Mouse (Mus musculus): ENCODE data around the gene Pde2a.

Pde2a gene

GRCm38 (mm10) chr7:101403831-101404230 lies 17.7 kb upstream of the Pde2a start:
- no peak for DNase-seq (ENCODE audit: low spot score)

GRCm38 (mm10) chr7:101410267-101410936 lies 11.1 kb upstream of the Pde2a start, which contains the start of gene Gm45837:
Gene Gm45837 (plus strand): TSS chr7:101410886.
- no peak for DNase-seq (ENCODE audit: low spot score)

GRCm38 (mm10) chr7:101412796-101413195 lies 8.7 kb upstream of the Pde2a start:
- DNase-seq (ENCODE audit: low spot score), result peak; percentile 96

GRCm38 (mm10) chr7:101414209-101414608 lies 7.3 kb upstream of the Pde2a start:
- no peak for DNase-seq (ENCODE audit: low spot score)

GRCm38 (mm10) chr7:101414661-101415511 lies 6.6 kb upstream of the Pde2a start:
- DNase-seq (ENCODE audit: low spot score), result peak; percentile 42

GRCm38 (mm10) chr7:101415512-101416100 lies 5.9 kb upstream of the Pde2a start:
- DNase-seq (ENCODE audit: low spot score), result no peak

GRCm38 (mm10) chr7:101416391-101416790 lies 5.1 kb upstream of the Pde2a start:
- DNase-seq (ENCODE audit: low spot score), result no peak

- DNase-seq (ENCODE audit: low spot score), result peak; percentile 62
Measured at GRCm38 (mm10) chr7:101419013-101419770, 2.3 kb upstream of the Pde2a start.

- peak; percentile 67 for DNase-seq (ENCODE audit: low spot score)
Measured at GRCm38 (mm10) chr7:101422069-101422468, 578 bp downstream of the Pde2a start.

- no peak for DNase-seq (ENCODE audit: low spot score)
Measured at GRCm38 (mm10) chr7:101422646-101423045, 1.2 kb downstream of the Pde2a start.

GRCm38 (mm10) chr7:101423970-101424369 lies 2.5 kb downstream of the Pde2a start:
- DNase-seq (ENCODE audit: low spot score), result peak; percentile 38

GRCm38 (mm10) chr7:101426692-101427091 lies 5.2 kb downstream of the Pde2a start:
- no peak for DNase-seq (ENCODE audit: low spot score)

GRCm38 (mm10) chr7:101427736-101428135 lies 6.2 kb downstream of the Pde2a start:
- peak; percentile 75 for DNase-seq (ENCODE audit: low spot score)

- no peak for DNase-seq (ENCODE audit: low spot score)
Measured at GRCm38 (mm10) chr7:101435038-101435437, 13.5 kb downstream of the Pde2a start.

GRCm38 (mm10) chr7:101437876-101438275 lies 16.4 kb downstream of the Pde2a start:
- peak; percentile 72 for DNase-seq (ENCODE audit: low spot score)

- no peak for DNase-seq (ENCODE audit: low spot score)
Measured at GRCm38 (mm10) chr7:101443093-101443492, 21.6 kb downstream of the Pde2a start.

GRCm38 (mm10) chr7:101444211-101444610 lies 22.7 kb downstream of the Pde2a start:
- no peak for DNase-seq (ENCODE audit: low spot score)

- no peak for DNase-seq (ENCODE audit: low spot score)
Measured at GRCm38 (mm10) chr7:101449855-101450254, 28.4 kb downstream of the Pde2a start.

GRCm38 (mm10) chr7:101450422-101451401 lies 29.2 kb downstream of the Pde2a start:
- DNase-seq (ENCODE audit: low spot score), result peak; percentile 94

- no peak for DNase-seq (ENCODE audit: low spot score)
Measured at GRCm38 (mm10) chr7:101452669-101453068, 31.2 kb downstream of the Pde2a start.

GRCm38 (mm10) chr7:101453296-101453695 lies 31.8 kb downstream of the Pde2a start:
- no peak for DNase-seq (ENCODE audit: low spot score)

Measured in retina, embryonic 14.5 days (tissue).